Mouse (Mus musculus) adrenal gland, postnatal 4 days (tissue): ENCODE measurements at regions not wholly inside any gene's neighbourhood (a gene's known extent, or its start where the extent isn't known, plus 50 kb on each side); places are given as distances from the start of the nearest gene placed in this dataset.

Experiments
- DNase-seq, 2 experiments: peaks; one replicate each; pipeline ENCODE4 v3.0.0; 2021 to 2022; ENCODE audit warnings: low spot score in 2 of 2, mixed read lengths in 2 of 2

DNA sequence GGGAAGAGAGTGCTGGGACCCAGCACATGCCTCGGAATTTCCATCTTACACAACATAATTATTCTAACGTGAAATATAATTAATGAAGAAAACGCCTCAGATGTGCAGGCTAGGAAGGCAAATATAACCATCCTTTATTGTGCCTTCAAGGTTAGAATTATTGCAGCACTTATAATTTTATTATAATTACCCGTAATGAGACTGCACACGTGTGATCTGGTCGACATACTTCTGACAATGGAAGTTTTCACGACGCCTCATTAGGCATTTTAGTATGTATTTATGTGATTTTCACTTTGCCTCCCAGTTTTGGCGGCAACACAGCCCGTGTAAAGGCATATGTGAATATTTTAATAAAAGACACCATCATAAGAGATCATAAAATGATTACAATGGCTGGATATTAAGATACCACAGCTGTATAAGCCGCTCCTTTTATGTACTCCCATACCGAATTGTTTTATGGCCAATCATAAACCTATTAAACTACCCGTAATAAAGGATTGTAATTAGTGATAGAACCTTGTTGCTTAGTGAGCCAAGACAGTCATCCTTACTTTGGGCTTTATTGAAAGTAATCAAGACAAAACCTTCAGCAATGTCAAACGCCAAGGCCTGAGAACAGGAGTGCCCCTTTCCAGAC, 281.6 kb upstream of the Irx2 start:
- no peak for DNase-seq

DNA sequence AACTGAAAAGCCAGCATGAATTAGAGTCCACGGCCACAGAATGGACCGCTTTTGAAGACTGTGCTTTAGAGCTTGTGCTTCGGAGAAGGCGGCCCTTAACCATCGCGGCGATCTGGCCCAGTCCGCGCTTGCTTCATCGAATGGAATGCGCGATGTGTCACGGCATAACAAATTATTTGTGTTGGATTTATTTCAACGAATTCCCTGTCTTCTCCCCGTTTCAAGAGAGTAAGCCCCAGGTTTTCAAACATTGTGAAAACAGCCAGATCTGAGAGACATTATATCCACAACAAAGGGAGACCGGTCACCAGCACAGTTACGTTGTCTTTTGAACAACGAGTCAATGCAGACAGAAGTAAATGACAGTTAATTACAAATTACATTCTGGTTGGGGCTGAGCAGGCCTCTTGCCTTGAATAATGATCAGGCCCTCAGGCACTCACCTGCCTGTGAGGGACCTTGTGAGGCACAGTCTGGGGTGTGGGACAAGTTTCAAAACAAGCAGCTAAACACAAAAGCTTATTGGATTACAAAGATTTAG, 275.9 kb upstream of the Irx2 start:
- DNase-seq, result no peak

DNA sequence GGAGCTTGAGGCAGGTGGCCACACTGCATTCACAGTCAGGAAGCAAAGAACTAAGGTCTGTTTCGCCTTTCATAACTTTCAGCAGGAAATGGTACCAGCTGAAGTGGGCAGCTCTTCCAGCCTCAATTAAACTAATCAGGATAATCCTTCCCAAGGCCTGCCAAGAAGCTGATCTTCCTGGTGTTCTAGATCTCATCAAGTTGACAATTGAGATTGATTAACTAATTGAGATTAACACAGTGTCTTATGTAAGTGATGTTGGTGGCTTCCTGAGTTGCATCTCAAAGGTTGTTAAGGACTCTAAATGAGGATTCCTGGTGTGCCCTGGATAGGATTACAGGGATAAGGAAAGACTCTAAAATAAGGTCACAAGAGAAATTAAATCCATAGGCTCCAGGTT, 273.3 kb upstream of the Irx2 start:
- no peak for DNase-seq

DNA sequence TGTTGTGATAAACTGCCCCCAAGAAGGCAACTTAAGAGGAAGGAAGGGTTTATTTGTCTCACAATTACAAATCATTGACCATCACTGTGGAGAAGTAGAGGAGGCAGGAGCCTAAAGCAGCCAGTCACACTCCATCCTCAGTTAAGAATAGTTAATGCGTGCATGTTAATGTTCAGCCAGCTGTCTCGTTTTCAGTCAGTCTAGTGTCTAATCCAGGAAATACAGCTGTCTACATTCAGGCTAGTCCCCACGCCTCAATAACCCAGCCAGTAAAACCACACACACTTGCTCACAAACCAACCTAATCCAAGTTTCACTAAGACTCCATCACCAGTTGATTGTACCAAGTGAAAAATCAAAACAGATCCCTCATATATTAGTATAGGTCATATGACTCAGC, 272.8 kb upstream of the Irx2 start:
- DNase-seq, result no peak

DNA sequence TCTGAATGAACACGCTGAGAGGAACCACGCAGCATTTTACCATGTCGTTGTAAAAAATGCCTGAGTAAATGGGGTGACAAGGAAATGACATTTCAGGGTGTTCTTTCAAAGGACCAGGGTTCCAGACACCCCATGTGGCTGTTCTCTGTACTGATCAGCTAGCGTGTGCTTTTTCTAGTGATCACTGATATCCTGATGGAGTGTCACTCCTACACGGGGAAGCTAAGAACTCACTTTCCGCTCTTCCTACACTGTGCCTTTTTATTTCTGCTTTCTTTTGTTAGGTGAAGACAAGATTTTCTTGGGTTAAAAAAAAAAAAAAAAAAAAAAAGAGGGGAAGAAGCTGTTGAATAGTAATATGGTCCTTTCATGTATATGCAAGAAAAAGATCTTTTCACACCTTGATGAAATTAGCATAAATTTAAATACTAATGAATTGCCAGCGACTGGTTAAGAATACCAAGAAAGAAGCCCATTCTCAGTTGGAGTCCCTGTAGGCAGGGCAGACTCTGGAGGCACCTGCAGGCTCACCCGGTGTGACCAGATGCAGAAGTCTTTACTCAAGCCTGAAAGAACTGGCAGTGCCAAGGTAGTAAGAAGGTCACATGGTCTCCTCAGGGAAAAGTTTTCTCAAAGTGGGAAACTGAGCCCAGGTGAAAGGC, 270.2 kb upstream of the Irx2 start:
- no peak for DNase-seq

DNA sequence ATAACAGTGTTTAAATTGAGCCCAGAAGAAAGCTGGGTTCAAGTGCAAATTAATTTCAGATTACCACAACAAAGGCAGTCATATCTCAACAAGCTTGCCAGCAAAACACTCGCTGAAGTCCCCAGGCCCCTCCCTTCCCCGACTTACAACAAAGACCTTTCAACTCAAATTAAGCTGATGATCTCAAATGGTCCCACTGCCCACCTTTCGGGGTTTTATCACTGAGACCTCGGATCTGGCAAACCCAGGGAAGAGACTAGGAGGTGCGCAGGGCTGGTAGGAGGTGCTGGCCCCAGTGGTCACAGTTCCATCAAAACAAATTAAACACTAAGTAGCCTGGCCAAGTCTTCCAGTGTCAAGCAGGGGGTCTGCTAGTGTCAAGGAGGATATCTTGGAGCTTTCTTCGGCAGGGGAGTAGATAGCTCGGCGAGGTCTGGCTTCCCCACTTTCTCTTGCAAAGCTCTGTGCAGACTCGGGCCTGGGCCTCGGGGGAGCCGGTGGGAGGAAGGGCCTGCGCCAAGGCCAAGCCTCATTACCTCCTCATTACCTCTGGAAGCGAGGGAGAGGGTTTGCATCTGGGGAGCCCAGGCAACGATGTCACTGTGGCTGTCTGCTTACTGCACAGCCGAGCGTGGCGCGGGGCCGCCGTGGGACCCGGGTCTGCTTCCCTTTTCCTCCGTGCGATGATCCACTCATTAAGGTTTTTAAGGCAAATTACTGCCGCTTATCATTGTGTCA, 262.9 kb upstream of the Irx2 start:
- no peak for DNase-seq

DNA sequence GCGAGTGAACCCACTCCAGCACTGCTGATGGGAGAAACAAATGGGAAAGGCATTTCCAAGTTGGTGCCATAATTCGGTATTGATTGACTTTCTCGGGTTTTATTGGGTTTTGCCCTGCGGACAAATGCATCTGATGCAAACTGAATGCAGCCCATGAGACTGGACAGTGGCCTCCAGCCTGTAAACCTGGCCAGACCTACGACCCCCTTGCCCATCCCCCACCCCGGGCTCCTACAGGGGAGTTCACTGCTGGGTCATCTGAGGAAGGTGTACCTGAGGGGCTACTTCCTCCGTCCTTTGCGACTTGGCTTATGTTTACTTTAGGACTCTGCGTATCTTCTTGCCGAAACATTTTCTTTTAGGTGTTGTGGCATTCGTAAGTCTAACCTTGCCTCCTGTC, 262.3 kb upstream of the Irx2 start:
- no peak for DNase-seq

DNA sequence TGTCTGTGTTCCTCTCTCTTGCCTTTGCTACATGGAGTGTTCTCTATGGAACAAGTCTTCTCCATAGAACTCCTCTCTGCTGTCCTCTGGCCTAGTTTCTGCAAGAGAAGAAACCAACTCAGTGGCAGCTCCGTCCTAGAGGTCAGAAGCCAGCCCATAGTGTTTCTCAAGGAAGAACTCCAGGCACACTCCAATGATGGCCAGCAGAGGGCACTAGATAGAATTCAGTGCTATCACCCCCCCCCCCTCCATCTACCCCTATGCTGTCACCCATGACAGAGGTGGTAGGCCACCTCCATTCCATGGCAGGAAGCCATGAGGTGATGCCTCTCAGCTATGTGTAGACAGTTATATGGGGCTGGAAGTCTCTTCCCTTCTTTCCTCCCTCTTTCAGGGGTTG, 258.5 kb upstream of the Irx2 start:
- DNase-seq, result no peak

DNA sequence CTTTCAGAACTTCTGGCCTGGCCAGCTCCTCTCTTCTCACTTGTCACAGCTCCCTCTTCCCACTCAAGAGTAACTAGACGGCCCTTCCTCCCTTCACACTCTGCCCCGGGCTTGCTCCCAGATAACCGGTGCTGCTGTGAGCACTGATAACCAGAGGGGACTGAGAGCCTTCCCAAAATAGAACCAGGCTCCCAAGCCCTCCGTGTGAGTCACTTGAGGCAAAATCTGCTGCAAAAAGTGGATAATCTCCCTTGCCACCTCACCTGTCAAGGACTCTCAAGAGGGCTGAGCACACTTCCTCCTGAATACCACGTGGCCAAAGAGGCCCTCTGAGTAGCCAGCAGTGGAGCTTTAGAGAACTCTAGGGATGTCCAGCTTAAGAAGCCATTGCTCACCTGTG, 257.6 kb upstream of the Irx2 start:
- no peak for DNase-seq

DNA sequence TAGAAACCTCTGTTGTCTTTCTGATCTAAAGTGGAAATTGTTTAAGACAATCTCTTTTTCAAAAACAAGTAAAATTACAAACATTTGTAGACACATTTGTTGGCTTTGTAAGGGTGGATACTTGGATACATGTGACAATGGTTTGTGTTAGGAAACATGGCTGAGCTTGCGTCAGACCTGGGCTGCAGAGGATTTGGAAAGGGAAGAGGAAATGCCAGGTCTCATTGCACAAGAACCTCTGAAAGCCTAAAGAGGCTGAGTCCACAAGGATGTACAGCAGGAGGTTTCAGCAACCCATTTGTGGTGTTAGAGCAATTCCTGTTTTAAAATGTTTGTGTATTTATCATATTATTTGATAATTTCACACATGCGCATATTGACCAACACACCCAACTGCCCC, 235.3 kb upstream of the Irx2 start:
- DNase-seq, result no peak

DNA sequence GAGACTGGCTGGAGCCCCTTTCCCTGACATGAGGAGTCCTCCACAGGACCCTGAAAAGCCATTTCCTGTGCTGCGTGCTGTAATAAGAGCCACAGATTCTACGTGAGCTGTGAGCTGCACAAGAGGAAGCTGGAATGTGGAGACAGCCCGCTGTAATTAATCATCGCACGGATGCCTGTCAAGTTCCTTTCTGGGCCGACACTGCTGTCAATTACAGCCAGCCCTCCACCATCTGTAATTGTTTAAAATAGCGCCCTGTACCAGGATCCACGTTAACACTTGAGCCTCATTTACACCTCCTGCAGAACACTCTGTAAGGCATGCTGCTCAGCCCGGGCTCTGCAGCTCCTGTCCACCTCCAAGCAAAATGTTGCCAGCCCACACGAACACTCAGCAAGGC, 227.9 kb upstream of the Irx2 start:
- no peak for DNase-seq

DNA sequence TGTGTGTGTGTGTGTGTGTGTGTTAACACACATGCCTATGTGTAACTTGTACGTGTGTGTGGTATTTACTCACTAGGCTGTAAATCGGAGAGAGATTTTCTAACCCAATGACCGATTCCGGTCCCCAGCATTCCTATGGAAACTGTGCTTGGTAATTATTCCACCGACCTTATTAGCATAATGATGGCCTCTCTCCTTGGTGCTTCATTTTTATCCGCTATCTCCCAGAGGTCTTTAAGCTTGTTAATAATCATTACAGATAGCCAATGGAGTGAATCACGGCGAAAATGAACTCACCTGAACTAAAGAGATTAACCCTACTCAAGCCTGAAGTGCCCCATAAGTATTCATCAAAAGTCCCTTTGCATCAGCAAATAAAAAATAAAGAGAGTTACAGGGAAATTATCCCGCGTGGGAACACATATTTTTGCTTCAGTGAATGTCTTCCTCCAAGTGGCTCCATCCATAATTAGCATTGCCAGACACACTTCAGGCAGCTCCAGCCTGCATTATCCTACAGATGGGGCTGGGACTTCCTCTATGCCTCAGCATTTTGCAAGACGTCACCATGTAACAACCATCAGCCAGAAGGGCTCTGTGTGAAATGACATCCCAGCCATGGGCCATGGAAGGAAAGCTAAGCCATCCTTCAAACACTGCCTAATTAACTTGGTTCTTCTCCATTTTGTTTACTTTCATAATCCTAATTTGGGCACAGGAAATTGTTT, 219.2 kb upstream of the Irx2 start:
- no peak for DNase-seq

DNA sequence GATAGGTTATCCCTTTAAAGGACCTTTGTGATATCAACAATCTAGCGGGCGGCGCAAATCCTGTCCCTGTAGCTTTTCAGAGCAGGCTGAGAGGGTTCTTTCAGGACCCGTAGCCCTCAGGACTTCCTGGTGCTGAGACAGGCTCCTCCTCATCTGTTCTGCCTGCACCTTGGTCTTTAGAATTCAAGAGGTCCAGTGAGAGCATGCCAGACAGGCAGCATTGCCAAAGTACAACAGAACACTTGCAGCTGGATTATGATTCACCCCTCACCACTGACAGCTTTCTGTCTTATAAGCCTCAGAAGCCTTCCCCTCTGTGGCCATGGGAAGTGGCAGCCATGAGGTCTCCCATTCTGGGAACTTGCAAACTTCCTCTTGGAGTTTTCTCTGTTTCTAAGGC, 216.0 kb upstream of the Irx2 start:
- DNase-seq, result no peak

DNA sequence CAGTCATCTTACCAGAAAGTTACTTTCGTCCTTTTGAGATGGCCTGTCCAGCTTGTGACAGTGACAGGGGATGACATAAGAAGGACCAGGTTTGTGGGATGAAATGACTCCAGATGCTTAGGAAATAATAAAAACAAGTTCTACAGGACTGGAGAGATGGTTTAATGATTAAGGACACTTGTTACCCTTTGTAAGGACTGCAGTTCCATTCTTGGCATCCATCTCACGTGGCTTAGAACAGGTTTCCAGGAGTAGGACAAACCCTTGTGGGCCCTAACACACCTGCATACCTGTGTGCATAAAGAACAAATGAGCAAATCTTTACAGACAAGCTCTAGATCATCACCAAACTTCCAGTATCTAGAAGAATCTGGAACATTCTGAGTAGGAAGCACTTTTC, 211.6 kb upstream of the Irx2 start:
- DNase-seq, result no peak

DNA sequence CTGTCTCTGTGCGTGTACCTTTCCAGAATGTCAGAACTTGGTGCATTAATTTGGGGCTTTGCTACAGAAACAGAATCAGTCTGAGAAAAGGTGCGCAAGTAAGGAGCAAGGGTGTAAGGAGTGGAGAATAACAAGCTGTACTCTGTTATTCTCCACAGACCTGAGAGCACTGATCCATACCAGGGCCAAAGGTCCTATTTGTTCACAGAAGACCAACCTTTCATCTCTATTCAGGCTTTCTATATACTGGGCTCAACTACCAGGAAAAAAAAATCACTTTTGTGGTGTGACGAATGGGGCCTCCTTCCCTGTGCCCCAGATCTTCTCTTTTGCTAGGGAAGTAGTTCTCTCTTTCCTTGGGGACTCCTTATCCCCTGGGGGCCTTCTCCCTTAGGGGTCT, 210.8 kb upstream of the Irx2 start:
- no peak for DNase-seq

DNA sequence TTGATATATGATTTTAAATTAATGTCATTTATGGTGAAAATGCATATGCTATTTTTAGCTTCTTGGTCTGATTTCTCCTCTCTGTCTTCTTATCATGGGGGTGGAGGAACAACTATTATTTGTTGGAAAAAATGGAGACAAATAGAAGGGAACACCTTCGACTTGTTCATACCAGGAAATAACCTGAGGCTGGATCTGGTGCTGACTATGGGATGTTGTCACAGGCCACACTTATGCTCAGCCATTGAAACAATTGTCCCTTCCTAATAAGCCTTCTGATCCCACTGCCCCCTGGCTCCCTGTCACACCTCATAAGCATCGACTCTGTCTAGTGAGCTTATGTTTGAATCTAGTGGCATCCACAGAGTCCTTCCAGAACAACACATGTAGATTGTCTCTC, 210.3 kb upstream of the Irx2 start:
- no peak for DNase-seq

DNA sequence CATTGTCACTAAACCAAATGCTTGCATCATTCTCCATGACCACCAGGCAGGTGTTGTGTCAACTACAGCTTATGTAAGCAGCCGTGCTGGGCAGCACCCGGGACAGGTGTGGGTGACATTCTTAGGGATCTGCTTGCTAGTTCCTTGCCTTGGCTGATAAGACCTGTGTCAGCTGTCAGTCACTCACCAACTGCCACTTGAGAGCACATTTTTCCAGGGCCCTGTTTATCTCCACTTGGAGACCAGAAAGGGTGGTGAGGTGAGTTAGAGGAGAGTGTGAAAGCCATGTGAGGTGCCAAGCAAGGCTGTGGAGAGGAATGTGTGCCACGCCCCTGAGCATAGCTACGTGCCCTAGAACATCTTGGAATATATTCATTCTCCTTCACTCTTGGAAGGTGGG, 209.1 kb upstream of the Irx2 start:
- no peak for DNase-seq

DNA sequence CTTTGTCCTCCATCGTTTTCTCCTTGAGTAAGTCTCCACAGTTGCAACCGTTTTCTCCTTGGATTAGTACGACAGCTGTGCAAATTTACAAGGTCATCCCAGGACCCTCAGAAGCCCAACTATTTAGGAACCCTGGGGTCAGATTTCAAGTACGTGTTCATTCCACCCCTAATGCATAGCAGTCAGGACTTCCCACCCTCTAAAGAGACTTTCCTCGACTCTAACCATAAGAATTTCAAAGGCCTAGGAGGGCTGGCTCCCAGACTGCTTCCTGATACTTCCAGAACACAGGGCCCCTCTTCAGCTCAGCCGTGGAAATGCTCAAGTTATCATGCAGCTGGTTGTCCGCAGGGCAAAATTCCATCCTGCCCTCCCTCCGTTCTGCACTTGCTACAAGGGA, 202.7 kb upstream of the Irx2 start:
- DNase-seq, result no peak

DNA sequence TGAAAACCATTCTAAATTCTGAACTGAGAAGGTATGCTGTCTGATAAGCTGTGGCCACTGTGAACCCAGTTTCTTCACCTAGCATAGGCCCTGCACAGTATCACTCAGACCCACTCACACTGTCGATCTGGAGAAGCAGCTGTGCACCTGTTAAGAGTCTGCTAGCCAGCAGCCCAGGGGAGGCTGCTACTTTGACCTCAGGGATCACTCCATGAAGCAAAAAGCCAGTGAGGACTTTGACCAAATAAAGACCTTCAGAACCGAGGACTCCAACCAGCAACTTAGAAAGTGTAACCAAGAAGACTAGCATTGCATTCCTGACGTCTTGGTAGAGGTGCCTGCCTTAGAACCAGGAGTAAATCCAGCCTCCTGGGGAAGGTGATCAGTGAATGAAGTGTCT, 183.3 kb upstream of the Irx2 start:
- no peak for DNase-seq

DNA sequence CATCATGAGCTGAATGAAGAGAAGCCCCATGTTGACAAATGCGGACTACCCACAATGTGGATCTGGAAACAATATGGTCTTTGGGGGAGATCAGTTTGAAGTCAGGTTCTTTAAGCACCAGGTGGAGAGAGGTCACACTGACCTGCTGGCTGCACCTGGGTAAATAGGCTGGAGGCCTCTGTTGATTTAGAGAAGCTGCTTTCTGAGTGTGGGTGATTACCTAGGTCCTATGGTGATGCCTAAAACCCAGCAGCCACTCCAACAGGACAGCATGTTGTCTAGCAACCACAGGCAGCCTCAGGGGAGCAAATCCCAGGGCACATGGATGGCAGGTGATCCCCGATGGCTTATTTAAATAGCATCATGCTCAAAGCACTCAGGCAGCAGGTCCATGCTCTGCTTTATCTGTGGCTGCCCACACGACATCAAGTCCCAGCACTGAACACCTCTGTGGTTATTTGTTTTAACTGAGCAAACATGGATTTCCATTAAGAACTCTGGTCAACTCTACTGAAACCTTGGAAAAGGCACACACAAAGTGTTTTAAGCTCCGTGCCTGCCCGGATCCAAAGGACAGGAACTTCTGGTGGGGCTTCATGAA, 180.1 kb upstream of the Irx2 start:
- no peak for DNase-seq

DNA sequence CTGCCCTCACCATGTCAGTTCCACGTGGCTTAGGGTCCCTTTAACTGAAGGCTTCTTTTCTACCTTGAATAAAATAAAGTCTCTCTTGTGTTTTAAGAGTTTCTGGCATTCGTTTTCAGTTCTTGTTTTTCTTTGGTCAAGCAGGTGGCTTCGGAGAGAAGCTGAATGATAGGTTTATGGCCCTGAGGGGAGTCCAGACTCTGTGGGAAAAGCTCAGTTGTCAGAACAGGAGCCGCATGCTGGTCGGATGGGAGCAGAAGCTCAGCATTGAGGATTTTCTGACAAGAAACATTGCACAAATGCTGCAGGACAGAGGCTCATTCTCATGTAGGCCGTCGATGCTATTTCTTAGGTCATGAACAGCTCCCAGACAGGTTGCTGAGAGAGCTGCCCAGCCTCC, 133.3 kb upstream of the Irx2 start:
- no peak for DNase-seq

DNA sequence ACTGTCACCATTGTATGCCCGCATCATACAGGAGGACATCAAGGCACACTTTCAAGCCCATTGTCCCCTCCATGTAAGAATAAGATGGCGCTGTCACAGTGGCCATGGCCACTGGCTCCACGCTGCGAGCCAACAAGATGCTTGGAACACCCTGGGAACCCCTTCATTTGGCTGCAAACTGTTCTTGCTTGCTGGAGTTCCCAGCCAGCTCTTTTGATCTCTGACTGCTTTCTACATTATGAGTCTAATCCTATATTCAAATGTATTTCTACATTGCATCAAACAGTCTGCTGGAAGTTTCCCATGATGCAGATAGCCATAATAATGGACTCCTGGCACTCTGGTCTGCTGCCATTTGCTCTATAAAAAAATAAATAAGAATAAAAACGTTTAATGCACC, 131.6 kb upstream of the Irx2 start:
- DNase-seq, result no peak
